Mouse (Mus musculus): ENCODE data around the gene Phka1.

GRCm38 (mm10) chrX:102485575-102485974, 158.5 kb downstream of the Phka1 start:
- TF ChIP-seq USF1 (IDR thresholded peaks at IDR 0.05; ENCODE audit: low read depth) (no peak), CTCF (IDR thresholded peaks at IDR 0.05; ENCODE audit: control insufficient read depth, insufficient read depth, insufficient read length) (no peak), MAX (IDR thresholded peaks at IDR 0.05) (no peak), CEBPB (IDR thresholded peaks at IDR 0.05; ENCODE audit: low read depth) (no peak), MYOG (IDR thresholded peaks at IDR 0.05; ENCODE audit: control insufficient read depth, extremely low read depth, insufficient read length) (no peak)
